Mouse (Mus musculus): ENCODE results near the gene Stau1.

Gene Stau1

GRCm38 (mm10) chr2:166910536-166910935 is 85.6 kb downstream of the Stau1 start:
- DNase-seq (ENCODE audit: low spot score), result no peak

- no peak for DNase-seq (ENCODE audit: low spot score)
Observed at GRCm38 (mm10) chr2:166909729-166910128, 86.4 kb downstream of the Stau1 start.

GRCm38 (mm10) chr2:166906523-166907182 is 89.4 kb downstream of the Stau1 start:
- DNase-seq (ENCODE audit: low spot score), result no peak

- DNase-seq (ENCODE audit: low spot score), result peak; percentile 99
Observed at GRCm38 (mm10) chr2:166905711-166906522, 90.2 kb downstream of the Stau1 start, which contains the start of gene Cse1l. Cse1l (plus strand) TSS chr2:166906040.

GRCm38 (mm10) chr2:166903719-166904282 is 92.3 kb downstream of the Stau1 start:
- no peak for DNase-seq (ENCODE audit: low spot score)

- no peak for DNase-seq (ENCODE audit: low spot score)
Observed at GRCm38 (mm10) chr2:166900792-166901505, 95.2 kb downstream of the Stau1 start.

- DNase-seq (ENCODE audit: low spot score), result no peak
Observed at GRCm38 (mm10) chr2:166899746-166900145, 96.4 kb downstream of the Stau1 start.

- no peak for DNase-seq (ENCODE audit: low spot score)
Observed at GRCm38 (mm10) chr2:166899161-166899560, 96.9 kb downstream of the Stau1 start.
